Mouse (Mus musculus): ENCODE measurements around the gene Plppr3. TPM values are rescaled to one million over a fixed set of nuclear protein-coding genes. Genes with fewer than 3 reads are reported as not detected.

Plppr3 gene
- polyA plus RNA-seq, 1 experiment, result 4.9 TPM

DNA sequence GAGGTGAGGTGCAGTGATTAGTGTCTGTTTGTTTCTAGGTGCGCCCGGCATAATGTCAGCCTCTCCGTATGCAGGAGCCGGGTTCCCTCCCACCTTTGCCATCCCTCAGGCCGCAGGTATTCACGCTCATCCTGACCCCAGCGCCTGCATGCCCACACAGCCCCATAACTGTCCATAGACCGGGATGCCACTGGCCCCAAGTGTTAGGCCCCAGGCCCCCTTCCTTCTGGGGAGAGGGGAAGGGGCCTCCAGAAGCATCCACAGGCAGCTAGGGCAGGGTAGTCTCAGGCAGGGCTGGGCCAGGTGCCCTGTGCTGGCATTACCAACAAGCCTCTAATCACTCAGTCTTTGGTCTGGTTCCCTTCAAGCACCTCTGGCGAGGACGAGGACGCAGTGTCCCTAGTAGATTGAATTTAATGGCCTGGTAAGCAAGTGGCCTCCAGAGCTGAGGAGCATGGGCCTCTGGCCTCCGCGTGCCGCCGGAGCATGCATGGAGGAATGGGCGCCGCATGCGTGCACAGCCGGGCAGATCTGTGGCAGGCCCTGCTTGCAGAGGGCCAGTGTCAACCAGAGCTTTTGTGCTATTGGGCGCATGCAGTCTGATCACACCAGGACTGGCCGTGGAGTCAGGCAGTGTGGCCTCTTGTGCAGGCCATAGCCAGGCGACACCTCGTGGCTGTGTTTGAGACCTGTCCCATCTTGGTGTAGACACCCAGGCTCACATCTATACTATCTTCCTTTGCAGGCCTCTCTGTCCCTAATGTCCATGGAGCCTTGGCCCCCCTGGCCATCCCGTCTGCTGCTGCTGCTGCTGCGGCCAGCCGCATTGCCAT lies 14.1 kb downstream of the Plppr3 start:
- no peak overlapping the region for H3K4me3 ChIP-seq (ENCODE audit: insufficient read depth, low read length)
- TF ChIP-seq CTCF (IDR thresholded peaks at IDR 0.05; ENCODE audit: borderline replicate concordance, insufficient read depth, low read length) (no peak), POLR2A (IDR thresholded peaks at IDR 0.05; ENCODE audit: low read depth, low read length) (no peak)
- H3K4me1 ChIP-seq (ENCODE audit: control insufficient read depth, insufficient read depth, low read length), result no peaks in the 10 kb centered on the region
- H3K27ac ChIP-seq (ENCODE audit: insufficient read depth, low read length), result no peak overlapping the region

DNA sequence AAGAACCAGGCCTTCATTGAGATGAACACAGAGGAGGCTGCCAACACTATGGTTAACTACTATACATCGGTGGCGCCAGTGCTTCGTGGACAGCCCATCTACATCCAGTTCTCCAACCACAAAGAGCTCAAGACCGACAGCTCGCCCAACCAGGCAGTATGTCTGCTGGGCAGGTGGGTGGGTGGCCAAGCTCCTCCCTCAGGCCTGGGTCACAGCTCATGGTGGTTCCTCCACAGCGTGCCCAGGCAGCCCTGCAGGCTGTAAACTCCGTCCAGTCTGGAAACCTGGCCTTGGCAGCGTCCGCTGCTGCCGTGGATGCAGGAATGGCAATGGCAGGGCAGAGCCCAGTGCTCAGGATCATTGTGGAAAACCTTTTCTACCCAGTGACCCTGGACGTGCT lies 15.3 kb downstream of the Plppr3 start:
- Histone ChIP-seq H3K4me1 (ENCODE audit: control insufficient read depth, insufficient read depth, low read length) (no peaks in the 10 kb centered on the region), H3K4me3 (ENCODE audit: insufficient read depth, low read length) (no peak overlapping the region), H3K27ac (ENCODE audit: insufficient read depth, low read length) (no peak overlapping the region)
- no peak for TF ChIP-seq CTCF (IDR thresholded peaks at IDR 0.05; ENCODE audit: borderline replicate concordance, insufficient read depth, low read length)
- no peak for TF ChIP-seq POLR2A (IDR thresholded peaks at IDR 0.05; ENCODE audit: low read depth, low read length)

- H3K27ac ChIP-seq (ENCODE audit: insufficient read depth, low read length), result no peak overlapping the region
Observed at GRCm38 (mm10) chr10:79858416-79859074, 15.9 kb downstream of the Plppr3 start.

GRCm38 (mm10) chr10:79857894-79858293 lies 16.5 kb downstream of the Plppr3 start:
- Histone ChIP-seq H3K4me1 (ENCODE audit: control insufficient read depth, insufficient read depth, low read length) (no peaks in the 10 kb centered on the region), H3K27ac (ENCODE audit: insufficient read depth, low read length) (no peak overlapping the region), H3K4me3 (ENCODE audit: insufficient read depth, low read length) (peak overlapping the region; percentile 97)
- TF ChIP-seq CTCF (IDR thresholded peaks at IDR 0.05; ENCODE audit: borderline replicate concordance, insufficient read depth, low read length), result no peak
- no peak for TF ChIP-seq POLR2A (IDR thresholded peaks at IDR 0.05; ENCODE audit: low read depth, low read length)

More at GRCm38 (mm10) chr10:79858416-79859074, 15.9 kb downstream of the Plppr3 start:
- TF ChIP-seq CTCF (IDR thresholded peaks at IDR 0.05; ENCODE audit: borderline replicate concordance, insufficient read depth, low read length) (no peak), POLR2A (IDR thresholded peaks at IDR 0.05; ENCODE audit: low read depth, low read length) (no peak)
- Histone ChIP-seq H3K4me3 (ENCODE audit: insufficient read depth, low read length) (peak overlapping the region; percentile 97), H3K4me1 (ENCODE audit: control insufficient read depth, insufficient read depth, low read length) (no peaks in the 10 kb centered on the region)

- TF ChIP-seq POLR2A (IDR thresholded peaks at IDR 0.05; ENCODE audit: low read depth, low read length) (no peak), CTCF (IDR thresholded peaks at IDR 0.05; ENCODE audit: borderline replicate concordance, insufficient read depth, low read length) (no peak)
- Histone ChIP-seq H3K4me1 (ENCODE audit: control insufficient read depth, insufficient read depth, low read length) (peaks cover 5% of the 10 kb centered on the region; the same call in 1 of the 2 replicates), H3K27ac (ENCODE audit: insufficient read depth, low read length) (no peak overlapping the region), H3K4me3 (ENCODE audit: insufficient read depth, low read length) (peak overlapping the region; percentile 97)
Observed at GRCm38 (mm10) chr10:79857452-79857811, 17.0 kb downstream of the Plppr3 start.

- no peak overlapping the region for H3K27ac ChIP-seq (ENCODE audit: insufficient read depth, low read length)
- peaks cover 9% of the 10 kb centered on the region; the same call in 1 of the 2 replicates for H3K4me1 ChIP-seq (ENCODE audit: control insufficient read depth, insufficient read depth, low read length)
- peak overlapping the region; percentile 97 for H3K4me3 ChIP-seq (ENCODE audit: insufficient read depth, low read length)
- TF ChIP-seq POLR2A (IDR thresholded peaks at IDR 0.05; ENCODE audit: low read depth, low read length), result no peak
- TF ChIP-seq CTCF (IDR thresholded peaks at IDR 0.05; ENCODE audit: borderline replicate concordance, insufficient read depth, low read length), result no peak
Observed at GRCm38 (mm10) chr10:79856704-79857451, 17.6 kb downstream of the Plppr3 start.

- peak overlapping the region; percentile 97 for H3K4me3 ChIP-seq (ENCODE audit: insufficient read depth, low read length)
- TF ChIP-seq CTCF (IDR thresholded peaks at IDR 0.05; ENCODE audit: borderline replicate concordance, insufficient read depth, low read length), result no peak
- no peak for TF ChIP-seq POLR2A (IDR thresholded peaks at IDR 0.05; ENCODE audit: low read depth, low read length)
- H3K27ac ChIP-seq (ENCODE audit: insufficient read depth, low read length), result no peak overlapping the region
- H3K4me1 ChIP-seq (ENCODE audit: control insufficient read depth, insufficient read depth, low read length), result peaks cover 13% of the 10 kb centered on the region; the same call in 1 of the 2 replicates
Observed at GRCm38 (mm10) chr10:79856280-79856679, 18.2 kb downstream of the Plppr3 start.

DNA sequence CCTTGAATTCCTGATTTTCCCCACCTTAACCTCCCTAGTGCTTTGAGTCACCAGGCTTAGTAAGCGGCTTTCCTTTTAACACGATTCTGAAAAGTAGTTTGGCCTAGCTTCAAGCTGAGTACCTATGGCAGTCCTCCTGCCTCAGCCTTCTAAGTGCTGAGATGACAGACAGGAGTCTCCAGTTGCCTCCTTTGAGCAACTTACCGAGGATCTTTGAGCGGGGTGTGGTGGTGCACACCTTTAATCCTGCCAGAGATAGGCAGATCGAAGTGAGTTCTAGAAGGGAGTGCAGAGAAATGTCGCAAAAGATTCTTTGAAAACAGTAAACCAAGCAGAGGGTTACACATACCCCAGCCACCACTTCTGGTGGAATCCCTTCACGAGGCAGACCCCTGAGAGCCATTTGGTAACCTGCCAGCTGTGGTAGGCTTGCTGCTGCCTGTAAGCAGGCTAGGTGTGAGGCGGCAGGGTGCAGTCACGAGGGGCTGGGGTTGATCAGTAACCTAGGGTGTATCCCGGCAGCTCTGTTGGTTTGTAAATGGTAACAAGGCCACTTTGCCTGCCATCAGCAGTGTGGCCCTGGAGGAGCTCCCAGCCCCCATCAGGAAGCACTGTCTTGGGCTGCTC lies 18.8 kb downstream of the Plppr3 start:
- Histone ChIP-seq H3K4me1 (ENCODE audit: control insufficient read depth, insufficient read depth, low read length) (peaks cover 13% of the 10 kb centered on the region; the same call in 1 of the 2 replicates), H3K4me3 (ENCODE audit: insufficient read depth, low read length) (peak overlapping the region; percentile 97), H3K27ac (ENCODE audit: insufficient read depth, low read length) (peak overlapping the region; percentile 94)
- TF ChIP-seq POLR2A (IDR thresholded peaks at IDR 0.05; ENCODE audit: low read depth, low read length) (no peak; the same call in 1 of the 2 replicates), CTCF (IDR thresholded peaks at IDR 0.05; ENCODE audit: borderline replicate concordance, insufficient read depth, low read length) (no peak)
